12 mouse cellular contexts compared by ENCODE assay signal in the genomic region with DNA sequence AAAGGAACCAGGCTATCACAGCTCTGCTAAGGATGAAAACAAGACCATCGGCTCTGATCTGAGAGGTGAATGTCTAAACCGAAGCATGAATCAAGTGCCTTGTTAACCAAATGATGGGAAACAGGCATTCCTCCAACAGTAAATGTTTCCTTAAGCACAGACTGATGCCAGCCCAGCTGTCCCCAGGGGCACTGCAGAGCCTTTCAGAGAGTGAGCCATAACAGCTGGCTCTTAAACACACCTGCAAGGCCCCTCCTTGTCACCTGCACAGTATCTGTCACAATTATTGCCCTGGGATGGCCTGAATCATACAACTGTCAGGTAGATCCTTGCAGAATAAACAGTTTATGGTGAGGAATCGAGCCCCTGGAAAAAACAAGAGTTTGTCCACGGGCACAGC.
"Had no signal": no experiment of that assay in that cellular context is flagged by ENCODE, and none has a peak within 500 bp of the region (broad histone marks: within the 10 kb centered on the region; RNA-seq: fewer than 3 reads in every experiment).

No protein-coding gene starts in this region.

- H3K4me2 ChIP-seq: limb, embryonic 13.5 days; neural tube, embryonic 15.5 days had no signal

- DNase-seq: left cerebral cortex, postnatal 4 days; lung, adult 18-20 months; midbrain, embryonic 14.5 days; right cerebral cortex, adult 18-20 months; right cerebral cortex, postnatal 25 days; thymus, adult 18-20 months; thymus, postnatal 14 days had no signal

- H3K4me3 ChIP-seq: limb, embryonic 13.5 days; myocyte; neural tube, embryonic 15.5 days had no signal

- H3K9me3 ChIP-seq: limb, embryonic 13.5 days; neural tube, embryonic 15.5 days had no signal

- H3K9ac ChIP-seq: limb, embryonic 13.5 days; liver, embryonic 14.5 days; neural tube, embryonic 15.5 days had no signal

- H3K27ac ChIP-seq: limb, embryonic 13.5 days; liver, embryonic 14.5 days; neural tube, embryonic 15.5 days had no signal

- H3K27me3 ChIP-seq: limb, embryonic 13.5 days; neural tube, embryonic 15.5 days had no signal

- H3K4me1 ChIP-seq: neural tube, embryonic 15.5 days had no signal

- H3K36me3 ChIP-seq: limb, embryonic 13.5 days; neural tube, embryonic 15.5 days had no signal

- ATAC-seq: inflammation-experienced regulatory T-cells, adult 6 months had no signal
